ENCODE assay signal across 12 mouse cellular contexts in the genomic region with DNA sequence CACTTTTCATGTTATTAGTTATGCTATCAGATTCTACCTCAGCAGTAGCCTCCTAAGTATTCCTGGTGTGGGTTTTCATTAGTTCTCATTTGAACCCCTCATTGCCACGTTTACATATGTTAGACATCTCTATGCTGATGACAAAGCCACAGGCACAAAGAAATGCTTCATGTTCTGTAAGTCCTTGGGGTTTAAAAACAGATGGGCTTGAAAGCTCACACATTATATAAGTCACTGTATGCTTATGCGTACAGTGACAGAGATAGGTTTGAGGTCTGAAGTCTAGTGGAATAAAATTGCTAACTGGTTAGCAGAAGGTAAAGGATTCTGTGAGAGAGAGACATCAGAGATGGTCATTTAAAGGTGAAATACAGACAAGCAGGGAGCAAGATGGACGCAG.
"Had no signal": no experiment of that assay in that cellular context is flagged by ENCODE, and none has a peak within 500 bp of the region (broad histone marks: within the 10 kb centered on the region; RNA-seq: fewer than 3 reads in every experiment).

No protein-coding gene starts in this region.

- DNase-seq: retina, postnatal 1 day; right cerebral cortex, adult 18-20 months; right cerebral cortex, postnatal 14 days; right cerebral cortex, postnatal 25 days; right cerebral cortex, postnatal 4 days; spleen, adult 18-20 months; thymus, adult 18-20 months; thymus, adult 2 months; thymus, postnatal 14 days; thymus, postnatal 25 days; thymus, postnatal 36 days; thymus, postnatal 4 days had no signal
